Mouse (Mus musculus) embryonic facial prominence, embryonic 10.5 days (tissue): ENCODE results near the gene Ppp1r15b. TPM values are rescaled to one million over a fixed set of nuclear protein-coding genes. Genes with fewer than 3 reads are reported as not detected.

Experiments used
- DNase-seq: peaks from one replicate; pipeline ENCODE4 v3.0.0-alpha.2; 2017; ENCODE audit warnings: low spot score
- H3K27ac ChIP-seq: fragments of 300-500 bp; sonication (generic); replicated peaks from 2 replicates; pipeline ENCODE4 v1.5.1; 2016; ENCODE audit warnings: mild to moderate bottlenecking
- H3K27me3 ChIP-seq: fragments of 300-500 bp; sonication (generic); replicated peaks from 2 replicates; pipeline ENCODE4 v1.6.1; 2016; ENCODE audit warnings: low read depth, mild to moderate bottlenecking; ENCODE audit not compliant: poor library complexity, severe bottlenecking
- H3K36me3 ChIP-seq: fragments of 300-500 bp; sonication (generic); replicated peaks from 2 replicates; pipeline ENCODE4 v1.6.1; 2016; ENCODE audit warnings: mild to moderate bottlenecking, moderate library complexity
- H3K4me1 ChIP-seq: fragments of 300-500 bp; sonication (generic); 2 replicates; pipeline ENCODE4 v1.6.1; 2016
- H3K4me3 ChIP-seq: fragments of 300-500 bp; sonication (generic); 2 replicates; pipeline ENCODE4 v1.5.1; 2016; ENCODE audit warnings: mild to moderate bottlenecking, moderate library complexity
- H3K9me3 ChIP-seq: fragments of 300-500 bp; sonication (generic); 2 replicates; pipeline ENCODE4 v1.6.1; 2016; ENCODE audit warnings: mild to moderate bottlenecking
- WGBS: fragments of 180-500 bp; shearing (Covaris S2); methylation state at CpG from one replicate; pipeline ENCODE4 v1.1.7; 2016; 5-methylcytosine and 5-hydroxymethylcytosine counted together
- polyA plus RNA-seq: library from polyadenylated mRNA; unstranded; fragments of >200 nt; fragmentation: Nextera tagmentation; extraction: Ambion mirVana; gene quantifications from 2 replicates; pipeline ENCODE4 v1.2.1, GENCODE M21; 2016

Gene Ppp1r15b
- 49.4 and 57.3 TPM in 2 replicates for polyA plus RNA-seq

GRCm38 (mm10) chr1:133130638-133131560, at the start of gene Ppp1r15b:
TSS of gene Ppp1r15b (plus strand) at chr1:133131143.
- Histone ChIP-seq H3K4me3 (peak within 1 kb of the TSS; percentile 78), H3K9me3 (no peaks in the 10 kb centered on the region), H3K4me1 (peaks cover 55% of the 10 kb centered on the region), H3K27ac (peak within 1 kb of the TSS; percentile 97), H3K36me3 (peaks cover 34% of the 10 kb centered on the region), H3K27me3 (no peaks in the 10 kb centered on the region)
- DNase-seq: peak; percentile 99
- 1% methylated on average over 72 of the region's 72 CpGs for WGBS

- H3K27me3 ChIP-seq: no peaks in the 10 kb centered on the region
- no peak overlapping the region for H3K4me3 ChIP-seq
- no peak for DNase-seq
- peaks cover 48% of the 10 kb centered on the region for H3K4me1 ChIP-seq
- H3K9me3 ChIP-seq: no peaks in the 10 kb centered on the region
- 91% methylated on average over 5 of the region's 5 CpGs for WGBS
- no peak overlapping the region for H3K27ac ChIP-seq
- peaks cover 81% of the 10 kb centered on the region for H3K36me3 ChIP-seq
Observed at GRCm38 (mm10) chr1:133083003-133083546, 47.9 kb upstream of the Ppp1r15b start.

GRCm38 (mm10) chr1:133083942-133084625, 46.9 kb upstream of the Ppp1r15b start:
- H3K4me3 ChIP-seq: no peak overlapping the region
- peak overlapping the region; percentile 44 for H3K27ac ChIP-seq
- no peaks in the 10 kb centered on the region for H3K9me3 ChIP-seq
- H3K36me3 ChIP-seq: peaks cover 79% of the 10 kb centered on the region
- H3K27me3 ChIP-seq: no peaks in the 10 kb centered on the region
- peaks cover 44% of the 10 kb centered on the region for H3K4me1 ChIP-seq
- no peak for DNase-seq
- WGBS: 78% methylated on average over 11 of the region's 11 CpGs

GRCm38 (mm10) chr1:133084708-133085416, 46.1 kb upstream of the Ppp1r15b start:
- Histone ChIP-seq H3K36me3 (peaks cover 78% of the 10 kb centered on the region), H3K4me1 (peaks cover 42% of the 10 kb centered on the region), H3K4me3 (no peak overlapping the region), H3K9me3 (no peaks in the 10 kb centered on the region), H3K27ac (0 out of 2 replicates have a peak overlapping the region, but pooled peaks have one; percentile 24), H3K27me3 (no peaks in the 10 kb centered on the region)
- 80% methylated on average over 14 of the region's 14 CpGs for WGBS
- no peak for DNase-seq

GRCm38 (mm10) chr1:133085417-133085742, 45.6 kb upstream of the Ppp1r15b start:
- no peak overlapping the region for H3K4me3 ChIP-seq
- H3K36me3 ChIP-seq: peaks cover 80% of the 10 kb centered on the region
- DNase-seq: no peak
- WGBS: 90% methylated on average over 8 of the region's 8 CpGs
- no peaks in the 10 kb centered on the region for H3K9me3 ChIP-seq
- H3K4me1 ChIP-seq: peaks cover 40% of the 10 kb centered on the region
- 0 out of 2 replicates have a peak overlapping the region, but pooled peaks have one; percentile 24 for H3K27ac ChIP-seq
- no peaks in the 10 kb centered on the region for H3K27me3 ChIP-seq

GRCm38 (mm10) chr1:133086804-133087203, 44.1 kb upstream of the Ppp1r15b start:
- H3K36me3 ChIP-seq: peaks cover 80% of the 10 kb centered on the region
- peak overlapping the region; percentile 65 for H3K27ac ChIP-seq
- no peaks in the 10 kb centered on the region for H3K27me3 ChIP-seq
- H3K9me3 ChIP-seq: no peaks in the 10 kb centered on the region
- H3K4me3 ChIP-seq: no peak overlapping the region
- 81% methylated on average over 10 of the region's 10 CpGs for WGBS
- no peak for DNase-seq
- peaks cover 37% of the 10 kb centered on the region for H3K4me1 ChIP-seq

- Histone ChIP-seq H3K36me3 (peaks cover 80% of the 10 kb centered on the region), H3K4me3 (peak overlapping the region; percentile 16; the same call in 1 of the 2 replicates), H3K27me3 (no peaks in the 10 kb centered on the region), H3K9me3 (no peaks in the 10 kb centered on the region), H3K27ac (peak overlapping the region; percentile 65), H3K4me1 (peaks cover 37% of the 10 kb centered on the region)
- peak; percentile 77 for DNase-seq
- 45% methylated on average over 7 of the region's 7 CpGs for WGBS
Observed at GRCm38 (mm10) chr1:133087206-133087905, 43.6 kb upstream of the Ppp1r15b start.

GRCm38 (mm10) chr1:133088196-133088595, 42.7 kb upstream of the Ppp1r15b start:
- 84% methylated on average over 10 of the region's 10 CpGs for WGBS
- DNase-seq: no peak
- Histone ChIP-seq H3K36me3 (peaks cover 80% of the 10 kb centered on the region), H3K4me1 (peaks cover 37% of the 10 kb centered on the region), H3K4me3 (no peak overlapping the region), H3K27me3 (no peaks in the 10 kb centered on the region), H3K27ac (no peak overlapping the region; the same call in 1 of the 2 replicates), H3K9me3 (no peaks in the 10 kb centered on the region)

- H3K9me3 ChIP-seq: no peaks in the 10 kb centered on the region
- 87% methylated on average over 4 of the region's 4 CpGs for WGBS
- no peak overlapping the region for H3K4me3 ChIP-seq
- H3K36me3 ChIP-seq: peaks cover 78% of the 10 kb centered on the region
- no peak overlapping the region for H3K27ac ChIP-seq
- DNase-seq: no peak
- H3K4me1 ChIP-seq: peaks cover 30% of the 10 kb centered on the region
- no peaks in the 10 kb centered on the region for H3K27me3 ChIP-seq
Observed at GRCm38 (mm10) chr1:133089415-133089814, 41.5 kb upstream of the Ppp1r15b start.

GRCm38 (mm10) chr1:133090641-133091040, 40.3 kb upstream of the Ppp1r15b start:
- Histone ChIP-seq H3K4me1 (peaks cover 21% of the 10 kb centered on the region), H3K4me3 (no peak overlapping the region), H3K36me3 (peaks cover 78% of the 10 kb centered on the region), H3K9me3 (no peaks in the 10 kb centered on the region), H3K27me3 (no peaks in the 10 kb centered on the region), H3K27ac (no peak overlapping the region)
- peak; percentile 53 for DNase-seq
- WGBS: 68% methylated on average over 6 of the region's 6 CpGs

GRCm38 (mm10) chr1:133091483-133091882, 39.5 kb upstream of the Ppp1r15b start:
- no peak for DNase-seq
- Histone ChIP-seq H3K4me3 (no peak overlapping the region), H3K27ac (no peak overlapping the region; the same call in 1 of the 2 replicates), H3K36me3 (peaks cover 86% of the 10 kb centered on the region), H3K9me3 (no peaks in the 10 kb centered on the region), H3K4me1 (peaks cover 21% of the 10 kb centered on the region), H3K27me3 (no peaks in the 10 kb centered on the region)
- 86% methylated on average over 8 of the region's 8 CpGs for WGBS
